17 mouse cellular contexts compared by ENCODE assay signal in the genomic region with DNA sequence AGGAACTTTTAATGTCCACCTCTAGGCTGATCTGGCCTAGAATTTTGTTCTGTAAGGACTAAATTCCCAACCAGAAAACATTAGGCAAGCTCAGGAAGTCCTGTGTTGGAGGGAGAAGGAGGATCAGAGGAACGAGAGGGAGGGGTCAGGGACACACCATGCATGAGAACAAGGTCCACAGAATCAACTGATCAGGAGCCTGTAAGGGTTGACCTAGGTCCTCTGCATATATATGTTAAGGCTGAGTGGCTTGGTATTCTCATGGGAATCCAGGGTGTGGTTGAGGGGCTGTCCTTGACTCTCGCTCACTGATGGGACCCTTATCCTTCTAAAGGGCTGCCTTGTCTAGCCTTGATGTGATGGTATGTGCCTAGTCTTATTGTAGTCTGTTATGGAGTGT.
"Had no signal": no experiment of that assay in that cellular context is flagged by ENCODE, and none has a peak within 500 bp of the region (broad histone marks: within the 10 kb centered on the region; RNA-seq: fewer than 3 reads in every experiment).

No protein-coding gene starts in this region.

- DNase-seq: liver, postnatal 0 days; lung, adult 2 months; lung, postnatal 14 days; lung, postnatal 36 days; right cerebral cortex, postnatal 25 days; right cerebral cortex, postnatal 4 days; spleen, adult 18-20 months; thymus, adult 18-20 months; thymus, postnatal 14 days; thymus, postnatal 36 days had no signal

- H3K36me3 ChIP-seq: liver, embryonic 15.5 days; lung, embryonic 15.5 days; midbrain, embryonic 13.5 days; midbrain, embryonic 15.5 days; neural tube, embryonic 12.5 days had no signal

- H3K27me3 ChIP-seq: liver, embryonic 15.5 days; lung, embryonic 15.5 days; megakaryocyte, embryonic 14.5 days; midbrain, embryonic 13.5 days; midbrain, embryonic 15.5 days; neural tube, embryonic 12.5 days had no signal

- H3K27ac ChIP-seq: liver, embryonic 15.5 days; lung, embryonic 15.5 days; macrophage; midbrain, embryonic 13.5 days; midbrain, embryonic 15.5 days; neural tube, embryonic 12.5 days had no signal

- H3K4me3 ChIP-seq: liver, embryonic 15.5 days; lung, embryonic 15.5 days; megakaryocyte, embryonic 14.5 days; midbrain, embryonic 13.5 days; midbrain, embryonic 15.5 days; neural tube, embryonic 12.5 days had no signal

- H3K4me1 ChIP-seq: liver, embryonic 15.5 days; lung, embryonic 15.5 days; megakaryocyte, embryonic 14.5 days; midbrain, embryonic 13.5 days; midbrain, embryonic 15.5 days; neural tube, embryonic 12.5 days had no signal

- H3K9me3 ChIP-seq: liver, embryonic 15.5 days; lung, embryonic 15.5 days; megakaryocyte, embryonic 14.5 days; midbrain, embryonic 13.5 days; midbrain, embryonic 15.5 days; neural tube, embryonic 12.5 days had no signal
